Mouse (Mus musculus) embryonic fibroblast, embryonic 13.5 days (primary cell): Measurements from ENCODE around the gene Tmem203. TPM values are rescaled to one million over a fixed set of nuclear protein-coding genes. Genes with fewer than 3 reads are reported as not detected.

ENCODE experiments used
- H3K27ac ChIP-seq: 2 replicates; pipeline ENCODE4 v1.5.1; 2012; ENCODE audit warnings: low read length, control low read depth, inconsistent platforms; ENCODE audit not compliant: insufficient read depth
- H3K4me1 ChIP-seq: 2 replicates; pipeline ENCODE4 v1.6.1; 2011; ENCODE audit warnings: low read length; ENCODE audit not compliant: control insufficient read depth, insufficient read depth
- H3K4me3 ChIP-seq: 2 replicates; pipeline ENCODE4 v1.5.1; 2011; ENCODE audit warnings: mild to moderate bottlenecking, control low read depth, low read length; ENCODE audit not compliant: insufficient read depth
- CTCF ChIP-seq: IDR thresholded peaks from 2 replicates; pipeline ENCODE4 v1.5.1; 2011; ENCODE audit warnings: mild to moderate bottlenecking, control low read depth, low read length, moderate library complexity, borderline replicate concordance; ENCODE audit not compliant: insufficient read depth
- POLR2A ChIP-seq: IDR thresholded peaks from 2 replicates; pipeline ENCODE4 v1.6.1; 2011; ENCODE audit warnings: low read depth, mild to moderate bottlenecking, control low read depth, low read length, moderate library complexity
- polyA plus RNA-seq: library from polyadenylated mRNA; stranded (reverse); fragments of >200 nt; gene quantifications from 2 replicates; pipeline ENCODE4 v1.2.4, GENCODE M21; 2011; ENCODE audit warnings: low read depth; ENCODE audit not compliant: missing spikeins, insufficient read length

Gene Tmem203
- polyA plus RNA-seq, 1 experiment, result 11.6 TPM

GRCm38 (mm10) chr2:25298046-25298445 is 42.8 kb downstream of the Tmem203 start:
- Histone ChIP-seq H3K27ac (no peak overlapping the region), H3K4me1 (no peaks in the 10 kb centered on the region), H3K4me3 (no peak overlapping the region)
- TF ChIP-seq CTCF (no peak), POLR2A (no peak)

- TF ChIP-seq CTCF (no peak), POLR2A (no peak)
Observed at GRCm38 (mm10) chr2:25303452-25303851, 48.2 kb downstream of the Tmem203 start.

GRCm38 (mm10) chr2:25303931-25304656 is 48.9 kb downstream of the Tmem203 start:
- no peaks in the 10 kb centered on the region for H3K4me1 ChIP-seq
- H3K4me3 ChIP-seq, result no peak overlapping the region
- TF ChIP-seq POLR2A (no peak), CTCF (no peak)
- no peak overlapping the region for H3K27ac ChIP-seq

More at GRCm38 (mm10) chr2:25303452-25303851, 48.2 kb downstream of the Tmem203 start:
- no peaks in the 10 kb centered on the region for H3K4me1 ChIP-seq
- no peak overlapping the region for H3K27ac ChIP-seq
- no peak overlapping the region for H3K4me3 ChIP-seq

- TF ChIP-seq CTCF, result no peak
- TF ChIP-seq POLR2A, result peak; percentile 53; the same call in 1 of the 2 replicates
- H3K4me1 ChIP-seq, result no peaks in the 10 kb centered on the region
- no peak overlapping the region for H3K27ac ChIP-seq
- H3K4me3 ChIP-seq, result peak overlapping the region; percentile 27
Observed at GRCm38 (mm10) chr2:25304657-25305541, 49.7 kb downstream of the Tmem203 start.

Other genes starting within 250 kb of the Tmem203 start
- 46.7 and 47.8 TPM in 2 replicates for gene Nsmf, start 201.1 kb upstream of the Tmem203 start, polyA plus RNA-seq
- gene Entpd8, start 175.1 kb upstream of the Tmem203 start, polyA plus RNA-seq, result not detected in 2 replicates
- not detected in 2 replicates for gene Noxa1, start 160.3 kb upstream of the Tmem203 start, polyA plus RNA-seq
- 1.7 and 3.2 TPM in 2 replicates for gene Nrarp, start 74.7 kb upstream of the Tmem203 start, polyA plus RNA-seq
- gene Tor4a, start 58.6 kb upstream of the Tmem203 start, polyA plus RNA-seq, result 17.5 and 21.8 TPM in 2 replicates
- 38.8 and 42.3 TPM in 2 replicates for gene Nelfb, start 44.0 kb upstream of the Tmem203 start, polyA plus RNA-seq
- gene Stpg3, start 40.8 kb upstream of the Tmem203 start, polyA plus RNA-seq, result not detected in 2 replicates
- gene Fam166a, start 36.7 kb upstream of the Tmem203 start, polyA plus RNA-seq, result not detected in 2 replicates
- 209 and 237 TPM in 2 replicates for gene Tubb4b, start 30.7 kb upstream of the Tmem203 start, polyA plus RNA-seq
- not detected in 2 replicates for gene Slc34a3, start 21.1 kb upstream of the Tmem203 start, polyA plus RNA-seq
- not detected in 2 replicates for gene Rnf224, start 18.7 kb upstream of the Tmem203 start, polyA plus RNA-seq
- gene Rnf208, start 13.2 kb upstream of the Tmem203 start, polyA plus RNA-seq, result 0.42 TPM in 1 of 2 replicates, not detected in the other
- not detected in 2 replicates for gene Cysrt1, start 13.0 kb upstream of the Tmem203 start, polyA plus RNA-seq
- 2.3 TPM in 1 of 2 replicates, not detected in the other for gene AL732309.1, start 8.6 kb upstream of the Tmem203 start, polyA plus RNA-seq
- 7.1 and 9.5 TPM in 2 replicates for gene Tprn, start 7.2 kb downstream of the Tmem203 start, polyA plus RNA-seq
- 46.2 and 49.4 TPM in 2 replicates for gene Ssna1, start 17.0 kb downstream of the Tmem203 start, polyA plus RNA-seq
- gene Anapc2, start 17.0 kb downstream of the Tmem203 start, polyA plus RNA-seq, result 93.8 and 95.3 TPM in 2 replicates
- not detected in 2 replicates for gene Tmem210, start 32.7 kb downstream of the Tmem203 start, polyA plus RNA-seq
- gene Lrrc26, start 34.5 kb downstream of the Tmem203 start, polyA plus RNA-seq, result not detected in 2 replicates
- 1.6 and 1.7 TPM in 2 replicates for gene Grin1, start 63.7 kb downstream of the Tmem203 start, polyA plus RNA-seq
- gene Man1b1, start 76.9 kb downstream of the Tmem203 start, polyA plus RNA-seq, result 41.1 and 70.7 TPM in 2 replicates
- 29.9 and 32.9 TPM in 2 replicates for gene Dpp7, start 100.9 kb downstream of the Tmem203 start, polyA plus RNA-seq
- 40.0 and 42.2 TPM in 2 replicates for gene Uap1l1, start 110.2 kb downstream of the Tmem203 start, polyA plus RNA-seq
- 3.3 and 5.2 TPM in 2 replicates for gene Sapcd2, start 116.9 kb downstream of the Tmem203 start, polyA plus RNA-seq
- gene Entpd2, start 140.4 kb downstream of the Tmem203 start, polyA plus RNA-seq, result 0.33 and 2.2 TPM in 2 replicates
- 86.0 and 107 TPM in 2 replicates for gene Npdc1, start 143.9 kb downstream of the Tmem203 start, polyA plus RNA-seq
- not detected in 2 replicates for gene Fut7, start 167.8 kb downstream of the Tmem203 start, polyA plus RNA-seq
- gene Abca2, start 173.3 kb downstream of the Tmem203 start, polyA plus RNA-seq, result 7.8 and 12.1 TPM in 2 replicates
- not detected in 2 replicates for gene Clic3, start 201.4 kb downstream of the Tmem203 start, polyA plus RNA-seq
- 12.9 and 13.6 TPM in 2 replicates for gene Paxx, start 205.7 kb downstream of the Tmem203 start, polyA plus RNA-seq
- gene Ptgds, start 214.6 kb downstream of the Tmem203 start, polyA plus RNA-seq, result not detected in 2 replicates
- not detected in 2 replicates for gene Lcn12, start 238.5 kb downstream of the Tmem203 start, polyA plus RNA-seq
- 28.0 and 40.7 TPM in 2 replicates for gene Fbxw5, start 245.3 kb downstream of the Tmem203 start, polyA plus RNA-seq
- 0.91 and 1.2 TPM in 2 replicates for gene C8g, start 246.3 kb downstream of the Tmem203 start, polyA plus RNA-seq